Mouse (Mus musculus) heart, adult 9 months (tissue): Measurements from ENCODE around the gene Ctse.
"Not testable (repeated sequence)": the region's sequence is repeated elsewhere in the genome, so short reads cannot be mapped to it uniquely, and the experiment has no call there.

Experiments used
- DNase-seq, 2 experiments: peaks; one replicate each; pipeline ENCODE4 v3.0.0; 2022; ENCODE audit warnings: low spot score in 2 of 2

Gene Ctse

DNA sequence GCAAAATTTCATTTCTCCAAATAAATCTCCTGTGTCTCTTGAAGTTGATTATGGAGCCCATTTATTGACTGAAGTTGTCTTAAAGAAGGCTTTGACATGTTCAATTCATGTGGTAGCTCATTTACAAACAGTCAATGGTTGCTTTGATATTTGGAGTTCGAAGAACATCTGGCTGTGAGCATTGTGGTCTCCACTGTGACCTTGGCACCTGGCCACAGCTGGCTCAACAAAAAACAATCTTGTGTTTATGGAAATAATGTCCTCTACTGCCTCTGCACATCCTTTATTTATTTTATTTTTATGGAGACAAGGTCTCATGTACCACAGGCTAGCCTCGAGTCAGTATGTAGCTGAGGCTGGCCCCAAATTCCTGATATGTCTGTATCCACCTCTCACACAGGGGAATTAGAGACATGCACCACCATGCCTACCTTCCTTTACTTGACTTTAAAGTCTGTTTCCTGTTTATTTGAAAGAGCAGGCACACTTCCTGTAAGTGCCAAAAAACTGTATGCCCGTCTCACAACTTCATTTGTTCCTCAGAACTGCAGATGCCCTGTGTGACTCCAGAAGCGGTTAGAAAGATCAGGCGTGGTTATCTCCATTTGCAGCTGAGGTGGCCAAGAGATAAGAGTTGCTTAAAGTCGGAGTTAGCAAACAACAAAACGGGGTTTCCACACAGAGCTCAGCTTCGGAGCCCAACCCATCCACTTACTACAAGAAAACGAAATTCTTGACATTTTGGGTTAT is at the start of gene Ctse:
Gene Ctse (plus strand): TSS at position 516 of the 750 bp plus-strand sequence.
- no peak for DNase-seq

DNA sequence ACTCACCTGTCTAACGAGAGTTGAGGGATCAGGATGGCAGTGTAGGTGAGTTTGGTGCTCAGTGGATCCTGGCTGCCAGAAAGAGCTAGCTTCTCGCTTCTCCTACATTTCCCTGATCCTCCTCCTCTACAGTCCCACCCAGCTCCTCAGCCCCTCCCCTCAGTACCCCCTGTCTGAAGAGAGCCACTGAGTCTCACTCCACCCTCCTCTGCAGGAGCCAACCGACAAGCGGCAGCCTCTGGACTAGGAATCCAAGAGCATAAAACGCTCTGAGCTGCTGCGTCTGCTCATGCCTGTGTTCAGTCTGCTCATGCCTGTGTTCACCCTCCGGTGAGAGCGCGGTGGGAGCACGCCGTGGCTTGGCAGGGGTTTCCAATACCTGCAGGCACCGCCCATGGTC is 39.2 kb upstream of the Ctse start, which contains the start of gene Avpr1b:
Gene Avpr1b (plus strand): TSS at position 335 of the 400 bp plus-strand sequence.
- no peak for DNase-seq

DNA sequence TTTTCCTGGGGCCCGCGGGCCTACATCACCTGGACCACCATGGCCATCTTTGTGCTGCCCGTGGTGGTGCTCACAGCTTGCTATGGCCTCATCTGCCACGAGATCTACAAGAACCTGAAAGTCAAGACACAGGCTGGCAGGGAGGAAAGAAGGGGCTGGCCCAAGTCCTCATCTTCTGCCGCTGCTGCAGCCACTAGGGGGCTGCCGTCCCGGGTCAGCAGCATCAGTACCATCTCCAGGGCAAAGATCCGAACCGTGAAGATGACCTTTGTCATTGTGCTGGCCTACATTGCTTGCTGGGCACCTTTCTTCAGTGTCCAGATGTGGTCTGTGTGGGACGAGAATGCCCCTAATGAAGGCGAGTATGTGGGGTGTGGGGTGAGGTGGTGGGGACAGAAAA is 37.8 kb upstream of the Ctse start:
- no peak for DNase-seq

DNA sequence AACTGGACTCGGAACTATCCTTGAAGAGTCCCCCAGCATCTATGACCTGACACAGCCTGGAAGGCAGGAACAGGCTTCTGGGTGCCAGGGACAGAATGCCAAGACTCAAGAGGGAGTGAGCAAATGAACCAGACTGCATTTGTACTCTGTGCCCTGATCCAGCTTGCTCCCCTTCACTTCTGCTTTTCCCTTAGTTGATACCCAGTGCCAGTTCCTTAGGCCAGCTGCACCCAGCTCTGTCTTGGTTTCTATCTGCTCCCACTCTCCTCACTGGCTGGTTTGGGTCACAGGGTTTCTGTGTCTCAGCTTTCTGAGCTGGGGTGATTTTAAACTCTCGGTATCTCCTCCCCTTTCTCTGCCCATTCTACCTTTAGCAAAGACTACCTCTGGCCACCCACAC is 31.4 kb upstream of the Ctse start:
- DNase-seq: no peak

- DNase-seq: no peak
Measured at GRCm38 (mm10) chr1:131612556-131613155, 25.4 kb upstream of the Ctse start.

DNA sequence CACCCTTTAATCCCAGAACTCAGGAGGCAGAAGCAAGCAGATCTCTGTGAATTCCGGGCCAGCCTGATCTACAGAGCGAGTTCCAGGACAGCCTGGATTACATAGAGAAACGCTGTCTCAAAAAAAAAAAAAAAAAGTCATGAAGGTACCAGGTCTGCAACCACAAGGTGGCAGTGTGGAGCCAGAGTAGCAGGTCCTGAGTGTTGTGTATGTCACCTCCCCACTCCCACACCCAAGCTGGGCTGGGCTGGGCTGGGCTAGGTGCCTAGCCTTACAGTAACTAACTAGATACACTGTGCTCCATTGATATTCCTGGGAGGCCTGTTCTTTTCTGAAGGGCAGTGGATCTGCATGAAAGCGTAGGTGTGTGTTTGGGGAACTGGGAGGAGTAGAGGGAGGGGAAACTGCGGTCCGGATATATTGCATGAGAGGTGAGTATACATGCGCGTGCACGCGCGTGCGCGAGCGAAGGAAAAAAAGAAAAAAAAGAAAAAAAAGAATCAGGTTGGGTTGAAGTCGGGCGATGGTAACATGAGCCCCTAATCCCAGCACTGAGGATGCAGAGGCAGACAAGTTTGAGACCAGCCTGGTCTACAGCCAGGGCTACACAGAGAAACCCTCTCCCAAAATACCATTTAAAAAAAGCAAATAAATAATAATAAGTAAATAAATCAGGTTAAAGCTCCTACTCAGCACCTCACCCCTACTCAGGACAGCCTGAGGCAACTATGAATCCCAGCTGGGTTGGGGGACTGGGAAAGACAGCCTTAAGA is 24.6 kb upstream of the Ctse start:
- DNase-seq: peak; percentile 23 to 50

- no peak for DNase-seq
Measured at GRCm38 (mm10) chr1:131614641-131615040, 23.5 kb upstream of the Ctse start.

DNA sequence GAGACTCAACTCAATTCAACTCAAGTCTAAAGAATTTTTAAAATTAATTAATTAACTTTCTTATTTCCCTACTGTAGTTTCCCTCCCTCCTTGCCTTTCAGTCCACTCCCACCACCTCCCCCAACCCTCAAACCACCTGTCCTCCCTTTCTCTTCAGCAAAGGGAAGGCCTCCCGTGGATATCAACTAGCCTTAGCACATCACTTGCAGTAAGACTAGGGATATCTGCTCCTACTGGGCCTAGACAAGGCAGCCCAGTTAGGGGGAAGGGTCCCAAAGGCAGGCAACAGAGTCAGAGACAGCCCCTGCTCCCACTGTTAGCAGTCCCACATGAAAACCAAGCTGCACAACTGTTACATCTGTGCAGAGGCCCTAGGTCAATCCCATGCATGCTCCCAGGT is 22.0 kb upstream of the Ctse start:
- no peak for DNase-seq

- no peak for DNase-seq
Measured at GRCm38 (mm10) chr1:131616546-131617220, 21.4 kb upstream of the Ctse start.

GRCm38 (mm10) chr1:131618576-131618975 is 19.5 kb upstream of the Ctse start:
- DNase-seq: no peak

DNA sequence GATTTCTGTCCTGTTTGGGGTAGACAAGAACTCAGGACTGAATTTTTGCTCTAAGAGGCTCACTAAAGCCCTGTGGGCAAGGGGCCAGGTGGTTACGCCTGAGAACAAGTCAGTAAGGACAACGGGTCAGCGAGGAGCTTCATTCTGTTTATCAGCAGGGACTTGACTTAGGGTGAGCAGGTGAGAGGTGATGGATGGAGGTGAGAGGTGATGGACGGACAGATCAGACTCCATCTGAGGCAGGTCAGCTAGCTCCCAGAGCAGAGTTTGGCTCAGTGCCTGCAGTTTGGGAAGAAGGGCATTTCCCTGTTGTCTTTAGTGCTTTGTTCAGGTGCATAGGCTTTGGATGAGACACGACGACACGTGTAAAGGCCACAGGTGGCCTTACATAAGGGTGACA is 18.8 kb upstream of the Ctse start:
- no peak for DNase-seq

- no peak for DNase-seq
Measured at GRCm38 (mm10) chr1:131623644-131624043, 14.5 kb upstream of the Ctse start.

DNA sequence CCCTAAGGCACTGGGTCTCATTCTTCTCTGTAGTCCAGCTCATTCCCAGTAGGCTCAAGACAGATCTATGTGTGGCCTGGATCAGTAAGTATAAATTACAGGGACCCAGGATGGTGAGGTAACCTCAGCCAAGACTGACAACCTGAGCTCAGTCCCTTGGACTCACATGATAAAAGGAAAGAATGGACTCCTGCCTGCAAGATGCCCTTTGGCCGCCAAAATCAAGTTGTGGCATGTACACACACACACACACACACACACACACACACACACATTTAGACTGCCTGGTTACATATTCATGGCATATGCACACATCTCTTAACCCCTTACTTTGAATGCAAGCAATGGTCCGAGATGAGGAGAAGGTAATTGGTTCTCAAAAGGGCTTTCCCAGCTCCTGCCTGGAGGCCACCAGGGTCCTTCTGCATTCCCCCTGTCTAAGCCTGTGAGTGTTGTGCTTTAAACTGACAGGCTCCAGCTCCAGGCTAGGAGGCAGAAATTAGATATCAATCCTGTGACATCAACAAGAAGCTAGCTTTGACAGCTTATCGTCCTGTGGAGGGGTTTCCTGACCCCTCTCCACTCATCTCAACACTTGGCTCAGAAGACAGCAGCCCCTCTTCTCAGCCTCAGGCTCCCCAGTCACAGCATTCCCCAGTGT is 13.8 kb upstream of the Ctse start:
- no peak for DNase-seq

GRCm38 (mm10) chr1:131626200-131626599 is 11.9 kb upstream of the Ctse start:
- DNase-seq: no peak

DNA sequence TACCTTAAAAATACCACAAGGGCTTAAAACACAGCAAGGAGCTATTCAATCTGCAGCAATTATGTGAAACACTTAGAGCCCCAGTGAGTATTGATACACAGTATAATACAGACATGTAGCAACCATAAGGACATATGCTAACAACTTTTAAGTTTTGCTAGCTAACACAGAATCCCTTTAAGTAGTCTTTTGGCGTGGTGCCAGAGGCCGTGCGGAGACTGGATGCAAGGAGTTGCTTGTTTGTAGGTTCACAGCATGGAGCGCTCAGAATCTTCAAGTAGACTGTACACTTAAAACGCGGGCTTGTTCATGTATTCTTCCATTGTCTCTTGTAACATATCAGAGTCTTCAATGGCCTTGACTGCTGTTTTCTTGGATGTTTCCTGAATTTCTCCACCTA is 5.9 kb upstream of the Ctse start:
- DNase-seq: not testable (repeated sequence)

- DNase-seq: no peak
Measured at GRCm38 (mm10) chr1:131634495-131634894, 3.6 kb upstream of the Ctse start.

DNA sequence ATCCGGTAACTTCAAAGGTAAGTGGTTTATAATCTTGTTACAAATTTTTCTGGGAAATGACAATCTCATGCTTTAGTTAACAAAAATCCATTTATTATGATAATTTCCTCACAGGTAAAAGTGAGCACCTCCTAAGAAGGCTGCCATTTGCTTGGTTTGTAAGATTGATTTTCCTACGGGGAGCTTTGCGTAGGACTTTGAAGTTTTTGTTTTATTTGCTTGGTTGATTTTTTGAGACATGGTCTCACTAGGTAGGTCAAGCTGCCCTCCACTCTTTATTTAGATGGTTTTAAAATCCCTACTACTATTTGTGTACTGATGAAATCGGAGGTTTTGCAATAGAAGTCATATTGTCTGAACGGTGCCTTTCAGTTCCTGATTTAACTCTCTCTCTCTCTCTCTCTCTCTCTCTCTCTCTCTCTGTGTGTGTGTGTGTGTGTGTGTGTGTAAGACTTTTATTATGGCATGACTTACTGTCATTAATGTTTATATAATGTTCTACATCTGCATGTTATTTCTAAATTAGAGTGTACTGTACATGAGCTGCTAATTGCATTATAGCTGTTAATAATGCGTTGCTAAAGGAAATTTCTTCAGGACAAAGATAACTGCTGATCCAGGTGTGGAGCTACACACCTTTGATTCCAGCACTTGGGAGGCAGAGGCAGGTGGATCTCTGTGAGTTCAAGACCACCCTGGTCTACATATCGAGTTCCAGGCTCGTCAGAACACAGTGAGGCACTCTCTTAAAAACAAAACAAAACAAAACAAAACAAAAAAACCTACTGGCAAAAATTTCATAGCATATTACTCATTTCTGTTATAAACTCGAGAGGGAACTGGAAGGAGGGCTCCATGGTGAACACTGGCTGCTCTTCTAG is 675 bp downstream of the Ctse start:
- no peak for DNase-seq

GRCm38 (mm10) chr1:131640062-131640461 is 2.0 kb downstream of the Ctse start:
- no peak for DNase-seq

GRCm38 (mm10) chr1:131641565-131641964 is 3.5 kb downstream of the Ctse start:
- no peak for DNase-seq

DNA sequence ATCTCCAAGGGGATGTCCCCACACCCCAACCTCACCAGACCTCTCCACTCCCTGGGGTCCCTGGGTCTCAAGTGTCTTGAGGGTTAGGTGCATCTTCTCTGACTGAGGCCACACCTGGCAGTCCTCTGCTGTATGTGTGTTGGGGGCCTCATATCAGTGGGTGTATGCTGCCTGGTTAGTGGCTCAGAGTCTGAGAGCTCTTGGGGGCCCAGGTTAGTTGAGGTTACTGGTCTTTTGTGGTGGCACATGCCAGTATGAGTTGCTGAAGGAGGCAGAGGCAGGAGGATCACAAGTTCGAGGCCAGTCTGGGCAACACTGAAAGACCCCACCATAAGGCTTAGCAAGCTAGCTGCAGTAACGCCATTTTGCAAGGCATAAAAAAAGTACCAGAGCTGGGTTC is 4.1 kb downstream of the Ctse start:
- no peak for DNase-seq
